Mouse (Mus musculus) limb, embryonic 15.5 days (tissue): ENCODE measurements around the gene Platr17. TPM values are rescaled to one million over a fixed set of nuclear protein-coding genes. Genes with fewer than 3 reads are reported as not detected.
"Not testable (repeated sequence)": the region's sequence is repeated elsewhere in the genome, so short reads cannot be mapped to it uniquely, and the experiment has no call there.

Source experiments
- ATAC-seq: fragments of 200-750 bp; cut with Nextera tagmentation; 2 replicates; pipeline ENCODE4 v1.8.0; 2017; ENCODE audit warnings: low read depth, moderate TSS enrichment; ENCODE audit not compliant: insufficient number of reproducible peaks, low FRiP score, low TSS enrichment
- H3K27ac ChIP-seq: fragments of 300-500 bp; sonication (generic); 2 replicates; pipeline ENCODE4 v1.5.1; 2015; ENCODE audit warnings: moderate library complexity, mild to moderate bottlenecking, inconsistent platforms
- H3K27me3 ChIP-seq: fragments of 300-500 bp; sonication (generic); 2 replicates; pipeline ENCODE4 v1.6.1; 2015; ENCODE audit warnings: inconsistent platforms
- H3K36me3 ChIP-seq: fragments of 300-500 bp; sonication (generic); 2 replicates; pipeline ENCODE4 v1.6.1; 2015; ENCODE audit warnings: inconsistent platforms
- H3K4me1 ChIP-seq: fragments of 300-500 bp; sonication (generic); 2 replicates; pipeline ENCODE4 v1.6.1; 2015; ENCODE audit warnings: inconsistent platforms
- H3K4me2 ChIP-seq: fragments of 300-500 bp; sonication (generic); 2 replicates; pipeline ENCODE4 v1.6.1; 2015; ENCODE audit warnings: mild to moderate bottlenecking, inconsistent platforms
- H3K4me3 ChIP-seq: fragments of 300-500 bp; sonication (generic); 2 replicates; pipeline ENCODE4 v1.5.1; 2015; ENCODE audit warnings: mild to moderate bottlenecking, inconsistent platforms
- H3K9ac ChIP-seq: fragments of 300-500 bp; sonication (generic); 2 replicates; pipeline ENCODE4 v1.6.1; 2015; ENCODE audit warnings: inconsistent platforms
- H3K9me3 ChIP-seq: fragments of 300-500 bp; sonication (generic); 2 replicates; pipeline ENCODE4 v1.6.1; 2016; ENCODE audit warnings: inconsistent platforms
- WGBS: fragments of 180-500 bp; shearing (Covaris S2); methylation state at CpG from one replicate; pipeline ENCODE4 v1.1.7; 2015; 5-methylcytosine and 5-hydroxymethylcytosine counted together
- microRNA-seq: library from miRNA; unstranded; fragments of <30 nt; microRNA quantifications from one replicate; pipeline ENCODE4, GENCODE M21; 2016
- polyA plus RNA-seq: library from polyadenylated mRNA; unstranded; fragments of >200 nt; fragmentation: Nextera tagmentation; extraction: Ambion mirVana; gene quantifications from 2 replicates; pipeline ENCODE4 v1.2.1, GENCODE M21; 2015

Platr17 gene
- polyA plus RNA-seq, 1 experiment from 2014 or later, result 0.19 TPM

- H3K4me3 ChIP-seq, result peak overlapping the region; percentile 51
- H3K36me3 ChIP-seq, result peaks cover 55% of the 10 kb centered on the region
- not testable (repeated sequence) for H3K27me3 ChIP-seq, H3K9ac ChIP-seq, H3K9me3 ChIP-seq, ATAC-seq
- H3K4me2 ChIP-seq, result peak overlapping the region; percentile 89
- 76% methylated on average over 13 of the region's 13 CpGs for WGBS
- peak overlapping the region; percentile 92 for H3K27ac ChIP-seq
- peaks cover 67% of the 10 kb centered on the region for H3K4me1 ChIP-seq
Measured at GRCm38 (mm10) chr17:33952015-33952414, 47.1 kb downstream of the Platr17 start.

GRCm38 (mm10) chr17:33952879-33953278 lies 47.9 kb downstream of the Platr17 start:
- Histone ChIP-seq H3K4me2 (no peak overlapping the region), H3K9ac (no peak overlapping the region), H3K4me1 (peaks cover 74% of the 10 kb centered on the region), H3K9me3 (no peaks in the 10 kb centered on the region), H3K4me3 (0 out of 2 replicates have a peak overlapping the region, but pooled peaks have one; percentile 0), H3K27me3 (no peaks in the 10 kb centered on the region), H3K27ac (no peak overlapping the region), H3K36me3 (peaks cover 53% of the 10 kb centered on the region)
- ATAC-seq, result no peak
- 84% methylated on average over 4 of the region's 4 CpGs for WGBS

GRCm38 (mm10) chr17:33953310-33953709 lies 48.4 kb downstream of the Platr17 start:
- peaks cover 52% of the 10 kb centered on the region for H3K36me3 ChIP-seq
- peaks cover 74% of the 10 kb centered on the region for H3K4me1 ChIP-seq
- H3K9me3 ChIP-seq, result no peaks in the 10 kb centered on the region
- no peak overlapping the region for H3K9ac ChIP-seq
- H3K27me3 ChIP-seq, result no peaks in the 10 kb centered on the region
- no peak for ATAC-seq
- H3K4me3 ChIP-seq, result 0 out of 2 replicates have a peak overlapping the region, but pooled peaks have one; percentile 0
- no peak overlapping the region for H3K27ac ChIP-seq
- WGBS, result 82% methylated on average over 3 of the region's 3 CpGs
- H3K4me2 ChIP-seq, result 0 out of 2 replicates have a peak overlapping the region, but pooled peaks have one; percentile 3

GRCm38 (mm10) chr17:33953961-33954565 lies 49.1 kb downstream of the Platr17 start:
- Histone ChIP-seq H3K36me3 (peaks cover 52% of the 10 kb centered on the region), H3K27me3 (no peaks in the 10 kb centered on the region), H3K4me2 (peak overlapping the region; percentile 84), H3K4me3 (peak overlapping the region; percentile 82), H3K4me1 (peaks cover 68% of the 10 kb centered on the region), H3K9me3 (no peaks in the 10 kb centered on the region), H3K27ac (peak overlapping the region; percentile 94; the same call in 1 of the 2 replicates), H3K9ac (peak overlapping the region; percentile 95)
- 40% methylated on average over 5 of the region's 5 CpGs for WGBS
- ATAC-seq, result no peak

- Histone ChIP-seq H3K36me3 (peaks cover 55% of the 10 kb centered on the region), H3K27ac (peak overlapping the region; percentile 94), H3K27me3 (no peaks in the 10 kb centered on the region), H3K9me3 (no peaks in the 10 kb centered on the region), H3K4me2 (peak overlapping the region; percentile 84), H3K4me3 (peak overlapping the region; percentile 82), H3K4me1 (peaks cover 63% of the 10 kb centered on the region), H3K9ac (peak overlapping the region; percentile 95)
- peak; percentile 2; the same call in 1 of the 2 replicates for ATAC-seq
- under 1% methylated on average over 33 of the region's 33 CpGs for WGBS
Measured at GRCm38 (mm10) chr17:33954646-33955554, 50.0 kb downstream of the Platr17 start.

DNA sequence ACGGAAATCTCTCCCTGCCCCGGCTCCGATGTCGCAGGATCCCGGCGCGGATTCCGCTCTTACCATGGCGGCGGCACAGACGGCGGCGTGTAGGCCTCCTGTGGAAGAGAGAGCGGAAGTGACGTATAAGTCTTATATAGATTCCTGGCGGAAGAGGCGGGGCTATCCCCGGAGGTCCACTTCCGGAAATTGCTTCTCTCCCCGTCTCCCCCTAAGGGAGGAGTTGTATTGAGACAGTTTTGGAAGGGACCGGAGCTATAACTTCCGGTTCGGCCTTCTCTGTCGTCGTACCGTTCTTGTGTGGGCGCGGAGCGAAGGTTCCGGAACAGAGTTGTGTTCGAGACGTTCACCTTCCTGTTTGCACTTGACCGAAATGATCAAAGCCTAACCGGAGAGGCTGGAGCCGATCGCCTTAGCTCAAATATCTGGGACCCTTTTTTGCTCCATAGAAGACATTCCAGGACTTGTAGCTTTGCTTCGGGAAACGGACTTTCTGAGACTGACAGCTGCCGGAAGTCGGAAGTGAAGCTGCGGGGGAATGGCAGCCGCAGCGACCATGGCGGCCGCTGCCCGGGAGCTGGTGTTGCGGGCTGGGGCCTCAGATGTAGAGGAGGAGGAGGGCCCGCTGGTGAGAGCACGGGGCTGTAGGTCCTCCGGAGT lies 50.8 kb downstream of the Platr17 start, which contains the start of the genes Vps52 and Rps18:
Gene Vps52 (plus strand): TSS at position 258 of the 660 bp plus-strand sequence.
Gene Rps18 (minus strand): TSS at position 447 of the 660 bp plus-strand sequence.
- Histone ChIP-seq H3K9me3 (no peaks in the 10 kb centered on the region), H3K36me3 (peaks cover 59% of the 10 kb centered on the region), H3K4me2 (peak within 1 kb of the TSS; percentile 84), H3K9ac (peak within 1 kb of the TSS; percentile 95), H3K27me3 (no peaks in the 10 kb centered on the region), H3K27ac (peak within 1 kb of the TSS; percentile 94), H3K4me1 (peaks cover 55% of the 10 kb centered on the region), H3K4me3 (peak within 1 kb of the TSS; percentile 82)
- under 1% methylated on average over 50 of the region's 50 CpGs for WGBS
- ATAC-seq, result peak; percentile 83

Small RNAs within 50 kb of the gene (microRNA-seq; reads per million reads assigned to microRNA genes)
- not detected for gene Gm27740

Other genes with a start within 250 kb of the Platr17 start
- gene Hnrnpm, start 218.3 kb upstream of the Platr17 start, polyA plus RNA-seq, result 274 and 281 TPM in 2 replicates
- 62.6 and 65.6 TPM in 2 replicates for gene March2, start 186.5 kb upstream of the Platr17 start, polyA plus RNA-seq
- 257 and 267 TPM in 2 replicates for gene Rab11b, start 144.6 kb upstream of the Platr17 start, polyA plus RNA-seq
- 53.1 and 62.9 TPM in 2 replicates for gene Angptl4, start 123.3 kb upstream of the Platr17 start, polyA plus RNA-seq
- gene Kank3, start 94.6 kb upstream of the Platr17 start, polyA plus RNA-seq, result 29.4 and 32.3 TPM in 2 replicates
- 716 and 1,053 TPM in 2 replicates for gene Rps28, start 80.6 kb upstream of the Platr17 start, polyA plus RNA-seq
- 404 and 428 TPM in 2 replicates for gene Ndufa7, start 80.6 kb upstream of the Platr17 start, polyA plus RNA-seq
- 53.1 and 54.8 TPM in 2 replicates for gene Cd320, start 62.0 kb upstream of the Platr17 start, polyA plus RNA-seq
- gene Gm7029, start 31.3 kb upstream of the Platr17 start, polyA plus RNA-seq, result not detected in 2 replicates
- 3.5 and 7.7 TPM in 2 replicates for gene Kifc1, start 14.5 kb upstream of the Platr17 start, polyA plus RNA-seq
- gene Daxx, start 4.3 kb downstream of the Platr17 start, polyA plus RNA-seq, result 47.2 and 55.7 TPM in 2 replicates
- gene Tapbp, start 10.8 kb downstream of the Platr17 start, polyA plus RNA-seq, result 42.1 and 46.3 TPM in 2 replicates
- gene Zbtb22, start 10.8 kb downstream of the Platr17 start, polyA plus RNA-seq, result 14.0 and 15.5 TPM in 2 replicates
- 51.8 and 58.5 TPM in 2 replicates for gene Rgl2, start 24.4 kb downstream of the Platr17 start, polyA plus RNA-seq
- gene Pfdn6, start 35.2 kb downstream of the Platr17 start, polyA plus RNA-seq, result 132 and 139 TPM in 2 replicates
- gene Wdr46, start 35.5 kb downstream of the Platr17 start, polyA plus RNA-seq, result 31.4 and 36.0 TPM in 2 replicates
- gene B3galt4, start 46.4 kb downstream of the Platr17 start, polyA plus RNA-seq, result 5.9 and 8.3 TPM in 2 replicates
- gene Vps52, start 50.7 kb downstream of the Platr17 start, polyA plus RNA-seq, result 46.5 and 50.4 TPM in 2 replicates
- 1,572 and 1,837 TPM in 2 replicates for gene Rps18, start 50.9 kb downstream of the Platr17 start, polyA plus RNA-seq
- gene H2-K1, start 95.2 kb downstream of the Platr17 start, polyA plus RNA-seq, result 25.5 and 31.3 TPM in 2 replicates
- 18.1 and 18.9 TPM in 2 replicates for gene Ring1, start 119.5 kb downstream of the Platr17 start, polyA plus RNA-seq
- 45.0 and 50.3 TPM in 2 replicates for gene H2-Ke6, start 122.9 kb downstream of the Platr17 start, polyA plus RNA-seq
- 258 and 259 TPM in 2 replicates for gene Slc39a7, start 126.5 kb downstream of the Platr17 start, polyA plus RNA-seq
- 44.4 and 52.5 TPM in 2 replicates for gene Rxrb, start 126.7 kb downstream of the Platr17 start, polyA plus RNA-seq
- gene Col11a2, start 134.3 kb downstream of the Platr17 start, polyA plus RNA-seq, result 94.4 and 96.5 TPM in 2 replicates
- 0.61 and 0.79 TPM in 2 replicates for gene H2-Oa, start 187.2 kb downstream of the Platr17 start, polyA plus RNA-seq
- 13.4 and 15.2 TPM in 2 replicates for gene H2-DMa, start 214.4 kb downstream of the Platr17 start, polyA plus RNA-seq
- gene Brd2, start 217.5 kb downstream of the Platr17 start, polyA plus RNA-seq, result 104 and 112 TPM in 2 replicates
- gene H2-DMb2, start 238.2 kb downstream of the Platr17 start, polyA plus RNA-seq, result 0.37 and 0.38 TPM in 2 replicates
- gene H2-DMb1, start 247.9 kb downstream of the Platr17 start, polyA plus RNA-seq, result 2.6 and 3.3 TPM in 2 replicates